Mouse (Mus musculus): Measurements from ENCODE around the gene Nwd1. TPM values are rescaled to one million over a fixed set of nuclear protein-coding genes. Genes with fewer than 3 reads are reported as not detected.

The Nwd1 gene
- 0.03 and 0.08 TPM in 2 replicates for polyA plus RNA-seq (2015; fragmentation: Nextera tagmentation; extraction: Ambion mirVana)

GRCm38 (mm10) chr8:72646060-72646767 lies at the start of gene Nwd1:
Gene Nwd1, plus strand, starts transcription at chr8:72646711.

GRCm38 (mm10) chr8:72722769-72723650 lies 76.5 kb downstream of the Nwd1 start, which contains the start of gene Sin3b:
Gene Sin3b, plus strand, starts transcription at chr8:72723285.

GRCm38 (mm10) chr8:72761322-72762051 lies 115.0 kb downstream of the Nwd1 start, which contains the start of gene F2rl3:
Gene F2rl3, plus strand, starts transcription at chr8:72761880.

Small RNAs within 50 kb of the gene (microRNA-seq; reads per million reads assigned to microRNA genes)
- not detected for gene Gm26237 (ENCODE audit: borderline replicate concordance, insufficient number of aligned reads)

Other genes starting within 250 kb of the Nwd1 start
- 18.9 and 24.4 TPM in 2 replicates for gene Eps15l1, start 225.3 kb upstream of the Nwd1 start, polyA plus RNA-seq (2015; fragmentation: Nextera tagmentation; extraction: Ambion mirVana)
- gene Calr3, start 202.8 kb upstream of the Nwd1 start, polyA plus RNA-seq (2015; fragmentation: Nextera tagmentation; extraction: Ambion mirVana): 3.6 and 5.1 TPM in 2 replicates
- 8.9 and 9.4 TPM in 2 replicates for gene 1700030K09Rik, start 202.8 kb upstream of the Nwd1 start, polyA plus RNA-seq (2015; fragmentation: Nextera tagmentation; extraction: Ambion mirVana)
- 29.3 and 30.1 TPM in 2 replicates for gene Cherp, start 171.5 kb upstream of the Nwd1 start, polyA plus RNA-seq (2015; fragmentation: Nextera tagmentation; extraction: Ambion mirVana)
- 7.9 and 9.8 TPM in 2 replicates for gene Slc35e1, start 154.1 kb upstream of the Nwd1 start, polyA plus RNA-seq (2015; fragmentation: Nextera tagmentation; extraction: Ambion mirVana)
- gene Med26, start 98.4 kb upstream of the Nwd1 start, polyA plus RNA-seq (2015; fragmentation: Nextera tagmentation; extraction: Ambion mirVana): 7.4 and 11.5 TPM in 2 replicates
- gene Smim7, start 75.6 kb upstream of the Nwd1 start, polyA plus RNA-seq (2015; fragmentation: Nextera tagmentation; extraction: Ambion mirVana): 138 TPM in 2 replicates
- gene Tmem38a, start 74.7 kb upstream of the Nwd1 start, polyA plus RNA-seq (2015; fragmentation: Nextera tagmentation; extraction: Ambion mirVana): 21.9 and 28.6 TPM in 2 replicates
- 346 and 455 TPM in 2 replicates for gene Sin3b, start 76.6 kb downstream of the Nwd1 start, polyA plus RNA-seq (2015; fragmentation: Nextera tagmentation; extraction: Ambion mirVana)
- 0.61 and 0.99 TPM in 2 replicates for gene F2rl3, start 115.2 kb downstream of the Nwd1 start, polyA plus RNA-seq (2015; fragmentation: Nextera tagmentation; extraction: Ambion mirVana)